Mouse (Mus musculus): Measurements from ENCODE around the gene Eps15.

The Eps15 gene

GRCm38 (mm10) chr4:109268903-109269302 lies 11.2 kb upstream of the Eps15 start:
- in situ Hi-C loops (cut with MboI, MseI), result no loop called here

GRCm38 (mm10) chr4:109271803-109272202 lies 8.3 kb upstream of the Eps15 start:
- in situ Hi-C loops (cut with MboI, MseI), result loop anchor here in 1 of 2 experiments (10.0 kb wide), 1 partner anchor 1957 kb away; the partner anchor contains the start of gene Yipf1

DNA sequence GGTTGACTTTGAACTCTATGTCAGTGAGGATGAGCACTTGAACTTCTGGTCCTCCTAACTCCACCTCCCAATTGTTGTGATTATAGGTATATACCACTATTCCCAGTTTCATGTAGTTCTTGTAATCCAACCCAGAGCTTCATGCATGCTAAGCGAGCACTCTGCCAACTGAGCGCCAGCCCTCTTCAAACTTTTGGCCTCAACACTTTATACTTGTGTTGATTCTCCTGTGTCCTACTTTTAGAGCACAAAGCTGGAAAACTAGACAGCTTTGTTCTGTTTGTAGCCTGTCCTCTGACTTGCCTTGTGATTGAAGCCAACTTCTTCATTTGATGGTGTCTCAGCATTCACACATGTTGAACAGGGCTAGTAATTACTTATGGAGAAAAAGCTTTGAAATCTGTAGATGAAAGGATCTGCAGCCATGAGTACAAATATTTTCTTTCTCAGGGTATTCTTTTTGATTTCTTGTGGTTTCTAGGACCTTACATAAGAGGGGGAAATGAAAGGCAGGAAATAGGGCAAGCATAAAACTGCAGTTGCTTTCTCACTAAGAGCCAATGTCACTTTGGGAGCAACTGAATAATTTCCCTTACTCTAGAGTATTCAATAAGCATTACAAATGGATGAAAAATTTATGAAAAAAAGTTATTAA lies 6.4 kb upstream of the Eps15 start:
- in situ Hi-C loops (cut with MboI, MseI), result loop anchor here in 1 of 2 experiments (10.0 kb wide), 1 partner anchor 1959 kb away; the partner anchor contains the start of gene Yipf1

DNA sequence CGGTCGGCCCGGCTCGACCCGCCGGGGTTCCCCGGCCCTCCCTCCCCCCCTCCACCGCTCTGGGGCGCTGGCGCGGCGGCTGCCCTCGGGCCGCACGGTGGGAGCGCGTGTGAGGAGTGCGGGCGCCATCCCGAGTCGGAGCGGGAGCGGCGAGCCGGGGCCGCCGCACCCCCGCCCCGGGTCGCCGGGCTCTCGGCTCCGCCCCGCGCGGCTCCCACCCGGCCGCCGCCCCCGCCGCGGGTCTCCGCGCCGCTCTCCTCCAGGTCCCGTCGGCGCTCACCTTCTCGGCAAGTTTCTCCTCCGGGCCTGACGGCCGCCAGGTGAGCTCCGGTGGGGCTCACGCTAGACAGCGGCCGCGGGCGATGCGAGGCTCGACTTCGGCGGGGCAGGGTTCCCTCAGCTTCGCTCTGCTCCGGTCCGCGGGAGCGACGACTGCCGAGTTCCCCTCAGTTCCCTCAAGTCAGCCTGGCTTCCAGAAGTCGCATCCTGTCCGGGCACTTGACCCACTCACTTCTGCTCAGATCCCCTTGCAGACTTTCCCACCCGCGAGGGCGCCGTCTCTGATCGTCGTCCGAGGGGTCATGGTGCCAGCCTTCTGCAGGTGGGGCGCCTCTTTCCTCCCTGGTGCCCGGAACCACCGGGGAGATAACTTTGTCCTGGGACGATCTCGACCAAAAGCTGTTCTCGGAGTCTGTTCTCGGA lies 542 bp downstream of the Eps15 start:
- in situ Hi-C loops (cut with MboI, MseI), result no loop called here

DNA sequence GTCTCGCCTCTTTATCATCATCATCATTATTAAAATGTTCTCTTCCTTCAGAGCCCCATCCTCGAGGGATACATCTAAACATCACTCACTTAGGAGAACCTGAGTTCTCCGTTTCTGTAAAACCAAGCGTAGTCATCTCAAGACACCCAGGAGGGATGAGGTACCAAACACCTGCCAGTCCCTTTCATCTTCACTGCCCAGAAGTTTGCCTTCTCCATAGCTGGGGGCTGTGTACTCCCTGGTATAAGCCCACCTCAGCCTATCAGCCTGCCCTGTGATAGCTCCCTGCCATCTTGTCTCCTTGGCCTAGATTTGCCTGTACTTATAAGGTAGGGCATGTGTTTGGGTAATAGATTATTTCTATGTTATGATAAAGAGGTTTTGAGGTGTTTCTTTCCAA lies 1.1 kb downstream of the Eps15 start:
- in situ Hi-C loops (cut with MboI, MseI), result no loop called here

DNA sequence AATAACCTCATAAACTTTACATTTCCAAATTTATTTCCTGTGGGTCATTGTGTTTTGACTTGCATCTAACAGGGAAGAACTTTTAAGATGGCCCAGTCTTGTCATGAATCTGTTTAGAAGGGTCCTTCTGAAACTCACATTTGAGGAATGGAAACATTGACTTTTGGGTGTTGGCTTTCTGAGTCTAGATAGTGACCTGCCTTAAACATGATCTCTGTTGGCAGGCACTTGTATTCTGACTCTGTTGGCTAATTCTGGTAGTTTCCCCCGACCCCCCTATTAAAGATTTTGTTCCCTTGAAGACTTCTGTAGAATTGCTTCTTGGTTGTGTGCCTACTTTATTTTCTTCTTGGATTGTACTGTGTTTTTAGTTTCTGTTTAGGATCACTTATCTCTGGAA lies 1.9 kb downstream of the Eps15 start:
- in situ Hi-C loops (cut with MboI, MseI), result no loop called here

DNA sequence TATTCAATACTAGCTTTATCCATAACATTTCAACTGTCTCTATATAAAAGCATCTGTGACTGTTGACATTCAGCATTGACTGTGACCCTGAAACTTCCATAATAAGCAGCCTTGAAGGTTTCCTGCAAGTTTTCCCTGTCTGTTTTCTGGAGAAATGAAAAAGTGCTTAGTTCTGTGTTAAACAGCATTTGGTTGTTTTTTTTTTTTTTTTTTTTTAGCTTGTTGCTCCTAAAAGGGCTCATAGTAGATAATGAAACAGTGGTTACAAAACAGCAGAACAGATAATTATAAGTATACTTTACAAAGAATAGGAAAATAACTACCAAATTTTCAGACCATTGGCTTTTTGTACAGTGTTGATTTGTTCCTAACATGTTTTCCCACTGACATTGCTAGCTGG lies 14.6 kb downstream of the Eps15 start:
- in situ Hi-C loops (cut with MboI, MseI), result no loop called here

- in situ Hi-C loops (cut with MboI, MseI), result no loop called here
Observed at GRCm38 (mm10) chr4:109296510-109296909, 16.4 kb downstream of the Eps15 start.

- in situ Hi-C loops (cut with MboI, MseI), result no loop called here
Observed at GRCm38 (mm10) chr4:109299136-109299535, 19.1 kb downstream of the Eps15 start.

- in situ Hi-C loops (cut with MboI, MseI), result no loop called here
Observed at GRCm38 (mm10) chr4:109316941-109317894, 37.1 kb downstream of the Eps15 start.

GRCm38 (mm10) chr4:109336796-109337195 lies 56.7 kb downstream of the Eps15 start:
- in situ Hi-C loops (cut with MboI, MseI), result no loop called here

- in situ Hi-C loops (cut with MboI, MseI), result no loop called here
Observed at GRCm38 (mm10) chr4:109341222-109341621, 61.2 kb downstream of the Eps15 start.

- in situ Hi-C loops (cut with MboI, MseI), result no loop called here
Observed at GRCm38 (mm10) chr4:109342783-109343485, 62.9 kb downstream of the Eps15 start.

DNA sequence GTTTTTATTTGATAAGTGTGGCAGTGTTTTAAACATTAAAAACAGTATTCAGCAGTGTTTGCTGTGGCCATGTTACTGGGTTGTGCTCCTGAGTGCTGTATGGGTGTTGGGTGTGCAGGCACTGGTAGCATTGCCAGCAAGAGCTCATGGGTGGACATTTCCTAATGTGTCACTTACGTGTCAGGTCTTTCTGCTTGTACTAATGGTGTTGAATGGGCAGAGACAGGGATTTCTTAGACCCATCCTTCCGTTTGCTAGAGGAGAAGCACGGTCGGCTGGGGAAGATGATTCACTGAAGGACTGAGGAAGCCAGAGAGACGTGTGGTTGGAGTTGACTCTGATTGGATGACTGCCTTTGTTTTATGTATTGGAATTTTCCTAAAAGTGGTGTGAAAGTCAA lies 63.8 kb downstream of the Eps15 start:
- in situ Hi-C loops (cut with MboI, MseI), result no loop called here

DNA sequence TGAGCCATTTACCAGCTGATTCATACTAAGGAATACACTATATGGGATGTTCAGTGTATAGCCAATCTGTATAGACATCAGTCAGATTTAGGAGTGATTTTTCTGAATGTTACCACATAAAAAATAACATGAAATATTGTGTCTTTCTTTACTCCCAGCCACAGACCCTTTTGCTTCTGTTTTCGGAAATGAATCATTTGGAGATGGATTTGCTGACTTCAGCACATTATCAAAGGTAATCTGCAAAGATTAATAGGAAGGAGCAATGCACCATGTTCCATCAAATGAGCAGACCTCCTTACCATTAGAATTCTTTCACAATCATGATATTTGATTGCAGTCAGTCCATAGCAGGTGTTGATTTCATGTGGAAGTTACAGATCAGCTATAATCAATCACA lies 98.0 kb downstream of the Eps15 start:
- in situ Hi-C loops (cut with MboI, MseI), result no loop called here

GRCm38 (mm10) chr4:109382457-109382856 lies 102.4 kb downstream of the Eps15 start:
- in situ Hi-C loops (cut with MboI, MseI), result loop anchor here in 1 of 2 experiments (10.0 kb wide), 1 partner anchor 1798 kb away; no protein-coding TSS in a partner anchor

- in situ Hi-C loops (cut with MboI, MseI), result loop anchor here in 1 of 2 experiments (10.0 kb wide), 1 partner anchor 1801 kb away; no protein-coding TSS in a partner anchor
Observed at GRCm38 (mm10) chr4:109385599-109385998, 105.5 kb downstream of the Eps15 start.

DNA sequence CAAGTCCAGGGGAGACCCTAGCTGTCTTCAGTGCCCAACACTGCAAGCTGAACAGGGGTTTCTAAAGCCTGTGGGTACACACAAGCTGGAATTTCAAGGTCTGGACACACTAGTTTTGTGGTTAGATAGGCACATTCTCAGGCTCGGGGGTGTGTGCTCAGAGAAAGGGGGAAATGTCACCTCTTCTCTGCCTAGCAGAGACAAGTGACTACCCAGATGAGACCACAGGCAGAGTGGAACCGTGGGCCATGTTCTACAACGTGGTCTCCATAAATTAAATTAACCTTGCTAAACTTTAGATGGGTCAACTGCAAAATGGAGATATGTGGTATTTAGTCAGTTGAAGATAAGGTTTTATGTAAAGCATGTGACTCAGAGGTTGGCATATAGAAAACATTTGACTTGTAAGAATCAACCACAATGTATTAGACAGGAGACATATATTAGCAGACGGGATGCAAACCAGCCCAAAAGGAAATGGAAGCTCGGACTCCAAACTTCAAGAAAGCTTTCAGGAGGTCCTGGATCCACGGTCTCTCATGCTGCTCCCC lies 113.2 kb downstream of the Eps15 start:
- in situ Hi-C loops (cut with MboI, MseI), result no loop called here

GRCm38 (mm10) chr4:109393902-109394301 lies 113.8 kb downstream of the Eps15 start:
- in situ Hi-C loops (cut with MboI, MseI), result no loop called here

- in situ Hi-C loops (cut with MboI, MseI), result no loop called here
Observed at GRCm38 (mm10) chr4:109394314-109395074, 114.4 kb downstream of the Eps15 start.
